Mouse (Mus musculus): ENCODE data around the gene Ppp4r1. TPM values are rescaled to one million over a fixed set of nuclear protein-coding genes. Genes with fewer than 3 reads are reported as not detected.

Ppp4r1 gene
- polyA plus RNA-seq, 1 experiment from 2014 or later: 9.4 TPM

DNA sequence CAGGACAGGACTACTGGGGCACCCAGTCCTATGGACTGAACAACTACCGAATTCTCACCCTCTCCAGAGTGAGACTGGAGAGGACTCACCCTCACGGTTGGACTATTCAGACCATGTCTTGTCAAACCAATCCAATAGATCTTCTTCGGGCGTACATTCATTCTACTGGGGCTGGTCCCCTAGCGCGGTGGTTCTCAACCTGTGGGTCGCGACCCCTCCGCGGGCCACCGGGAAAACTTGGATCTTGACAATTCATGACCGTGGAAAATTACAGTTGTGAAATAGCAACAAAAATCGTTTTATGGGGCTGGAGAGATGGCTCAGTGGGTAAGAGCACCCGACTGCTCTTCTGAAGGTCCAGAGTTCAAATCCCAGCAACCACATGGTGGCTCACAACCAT is 19.2 kb upstream of the Ppp4r1 start:
- 84% methylated on average over 14 of the region's 14 CpGs for WGBS (ENCODE audit: insufficient replicate concordance)
- H3K9me3 ChIP-seq (replicated peaks; ENCODE audit: control insufficient read depth, low read length): no peaks in the 10 kb centered on the region
- H3K27ac ChIP-seq (ENCODE audit: low read length): no peak overlapping the region
- ATAC-seq (ENCODE audit: low read depth): no peak
- no peak overlapping the region for H3K4me3 ChIP-seq (ENCODE audit: low read depth, low read length)
- H3K4me1 ChIP-seq (ENCODE audit: control insufficient read depth, low read depth, low read length): no peaks in the 10 kb centered on the region; the same call in 1 of the 2 replicates
- H3K36me3 ChIP-seq (ENCODE audit: control insufficient read depth, insufficient read depth): no peaks in the 10 kb centered on the region
- H3K4me2 ChIP-seq (ENCODE audit: low read depth, low read length): no peak overlapping the region
- no peak overlapping the region for H3K9ac ChIP-seq (ENCODE audit: low read depth, low read length)
- H3K27me3 ChIP-seq (ENCODE audit: control insufficient read depth, insufficient read depth, low read depth, low read length): no peaks in the 10 kb centered on the region

DNA sequence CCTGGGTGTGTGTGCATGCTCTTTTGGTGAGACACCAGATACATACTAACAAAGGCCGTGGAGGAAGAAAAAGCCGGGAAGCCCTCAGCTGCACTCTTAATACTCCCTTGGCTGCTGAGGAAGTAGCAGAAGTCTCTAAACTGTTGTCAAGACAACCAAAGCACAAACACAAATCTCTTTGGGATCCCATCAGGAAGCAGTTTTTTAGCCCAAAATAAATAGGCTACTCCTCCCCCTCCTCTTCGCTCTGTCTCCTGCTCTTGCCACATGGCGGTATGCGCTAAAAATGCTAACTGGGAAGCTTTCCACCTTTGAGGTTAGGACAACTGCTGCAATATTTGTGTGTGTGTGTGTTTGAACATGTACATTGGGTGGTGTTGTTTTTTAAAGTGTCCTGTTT is 13.9 kb upstream of the Ppp4r1 start:
- H3K27me3 ChIP-seq (ENCODE audit: control insufficient read depth, insufficient read depth, low read depth, low read length): peaks cover 29% of the 10 kb centered on the region
- H3K27ac ChIP-seq (ENCODE audit: low read length): no peak overlapping the region
- no peaks in the 10 kb centered on the region for H3K36me3 ChIP-seq (ENCODE audit: control insufficient read depth, insufficient read depth)
- no peak overlapping the region for H3K9ac ChIP-seq (ENCODE audit: low read depth, low read length)
- no peak overlapping the region for H3K4me3 ChIP-seq (ENCODE audit: low read depth, low read length)
- no peak for ATAC-seq (ENCODE audit: low read depth)
- H3K4me1 ChIP-seq (ENCODE audit: control insufficient read depth, low read depth, low read length): peaks cover 4% of the 10 kb centered on the region
- H3K4me2 ChIP-seq (ENCODE audit: low read depth, low read length): no peak overlapping the region
- no peaks in the 10 kb centered on the region for H3K9me3 ChIP-seq (replicated peaks; ENCODE audit: control insufficient read depth, low read length)
- 65% methylated on average over 5 of the region's 5 CpGs for WGBS (ENCODE audit: insufficient replicate concordance)

DNA sequence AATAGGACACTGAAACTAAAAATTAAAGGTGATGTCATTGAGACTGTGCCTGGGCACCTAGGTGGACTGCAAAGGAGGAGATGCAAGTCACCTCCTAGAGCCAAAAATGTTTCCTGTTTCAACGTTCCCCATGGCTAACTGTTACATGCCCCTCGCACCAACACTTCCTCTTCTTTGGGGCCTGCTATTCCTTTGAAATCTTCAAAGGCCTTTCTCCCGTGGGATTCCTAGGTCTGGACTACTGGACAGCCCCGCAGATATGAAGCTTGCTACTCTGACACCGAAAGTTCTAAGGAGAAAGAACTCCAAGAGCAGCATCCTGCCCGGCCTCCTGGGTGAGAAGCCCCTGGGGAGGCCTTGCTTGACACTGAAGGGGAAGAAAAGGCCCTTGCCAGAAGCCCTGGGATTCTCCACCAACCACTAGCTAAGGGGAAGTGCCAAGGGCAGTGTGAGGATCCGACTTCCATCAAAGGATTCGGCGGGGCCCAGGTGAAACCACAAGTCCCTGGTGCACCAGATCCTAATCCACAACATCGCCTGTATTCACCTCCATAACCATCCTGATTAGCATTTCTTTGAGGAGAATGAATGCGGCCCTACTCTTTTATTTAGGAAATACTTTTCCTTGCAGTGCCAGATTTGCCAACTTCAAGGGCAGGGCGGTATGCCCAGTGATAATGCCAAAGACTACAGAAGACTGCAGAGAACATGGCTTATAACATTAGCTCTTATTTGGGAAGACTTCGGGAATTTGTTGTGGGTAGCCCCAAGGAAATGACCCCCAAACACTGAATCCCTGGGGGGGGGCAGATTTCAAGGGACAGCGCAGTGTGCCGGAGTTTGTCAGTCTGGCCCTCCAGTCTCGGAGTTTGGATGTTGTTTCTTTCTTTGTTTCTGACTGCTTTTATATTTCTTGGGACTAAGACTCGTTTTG is 11.1 kb upstream of the Ppp4r1 start:
- no peak overlapping the region; the same call in 1 of the 2 replicates for H3K9ac ChIP-seq (ENCODE audit: low read depth, low read length)
- H3K36me3 ChIP-seq (ENCODE audit: control insufficient read depth, insufficient read depth): no peaks in the 10 kb centered on the region
- 20% methylated on average over 17 of the region's 17 CpGs for WGBS (ENCODE audit: insufficient replicate concordance)
- no peaks in the 10 kb centered on the region for H3K9me3 ChIP-seq (replicated peaks; ENCODE audit: control insufficient read depth, low read length)
- H3K4me1 ChIP-seq (ENCODE audit: control insufficient read depth, low read depth, low read length): peaks cover 4% of the 10 kb centered on the region
- no peak overlapping the region for H3K27ac ChIP-seq (ENCODE audit: low read length)
- peak overlapping the region; percentile 64 for H3K4me3 ChIP-seq (ENCODE audit: low read depth, low read length)
- peaks cover 29% of the 10 kb centered on the region for H3K27me3 ChIP-seq (ENCODE audit: control insufficient read depth, insufficient read depth, low read depth, low read length)
- no peak for ATAC-seq (ENCODE audit: low read depth)
- peak overlapping the region; percentile 75 for H3K4me2 ChIP-seq (ENCODE audit: low read depth, low read length)

DNA sequence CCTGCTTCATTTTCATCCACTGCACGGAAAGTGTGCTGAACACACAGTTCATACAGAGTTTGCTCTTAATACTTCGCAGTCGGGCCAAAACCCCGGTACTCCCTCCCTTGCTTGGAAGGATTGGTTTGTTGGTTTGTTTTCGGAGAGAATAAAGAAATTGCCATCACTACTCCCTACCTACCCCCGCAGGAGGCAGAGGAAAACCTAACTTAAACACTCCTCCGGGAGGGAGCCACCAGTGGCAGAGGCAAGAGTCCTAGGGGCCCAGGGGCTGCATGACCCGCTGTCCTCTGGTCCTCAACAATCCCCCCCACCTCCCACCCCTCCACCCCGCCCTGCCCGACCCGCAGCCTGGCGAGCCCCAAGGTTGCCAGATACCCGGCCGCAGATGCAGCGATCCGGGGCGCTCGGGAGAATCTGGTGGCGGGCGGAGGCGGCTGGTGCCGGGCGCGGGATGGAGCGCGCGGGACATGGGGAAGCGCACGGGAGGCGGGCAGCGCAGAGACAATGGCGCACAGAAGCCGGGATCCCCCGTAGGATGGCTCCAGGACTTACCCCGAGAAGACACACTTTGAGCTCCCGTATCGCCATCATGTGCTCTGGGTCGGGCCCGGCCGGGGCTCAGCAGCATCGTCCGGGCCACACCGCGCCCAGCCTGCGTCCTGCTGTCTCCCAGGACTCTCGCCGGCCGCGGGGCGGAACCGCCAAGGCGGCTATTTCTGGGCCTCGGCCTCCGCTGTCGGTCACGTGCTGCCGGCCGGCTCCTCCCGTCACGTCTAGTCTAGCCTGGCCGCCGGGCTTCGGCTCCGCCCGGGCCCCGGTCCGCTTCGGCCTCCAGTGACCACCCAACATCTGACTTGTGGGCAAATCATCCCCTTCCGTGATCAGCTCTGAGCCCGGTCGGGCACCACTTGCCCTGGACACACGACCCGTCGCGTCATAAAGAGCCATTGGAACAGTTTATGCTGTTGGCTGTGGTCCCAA is 10.1 kb upstream of the Ppp4r1 start, which contains the start of gene Rab31:
TSS of gene Rab31 (minus strand) at position 802 of the 984 bp plus-strand sequence.
- Histone ChIP-seq H3K36me3 (ENCODE audit: control insufficient read depth, insufficient read depth) (no peaks in the 10 kb centered on the region), H3K9ac (ENCODE audit: low read depth, low read length) (peak within 1 kb of the TSS; percentile 59), H3K27me3 (ENCODE audit: control insufficient read depth, insufficient read depth, low read depth, low read length) (peaks cover 29% of the 10 kb centered on the region), H3K4me2 (ENCODE audit: low read depth, low read length) (peak within 1 kb of the TSS; percentile 75), H3K4me1 (ENCODE audit: control insufficient read depth, low read depth, low read length) (peaks cover 4% of the 10 kb centered on the region), H3K9me3 (replicated peaks; ENCODE audit: control insufficient read depth, low read length) (no peaks in the 10 kb centered on the region), H3K27ac (ENCODE audit: low read length) (no peak within 1 kb of the TSS), H3K4me3 (ENCODE audit: low read depth, low read length) (peak within 1 kb of the TSS; percentile 64)
- under 1% methylated on average over 75 of the region's 75 CpGs for WGBS (ENCODE audit: insufficient replicate concordance)
- ATAC-seq (ENCODE audit: low read depth): peak; percentile 64

DNA sequence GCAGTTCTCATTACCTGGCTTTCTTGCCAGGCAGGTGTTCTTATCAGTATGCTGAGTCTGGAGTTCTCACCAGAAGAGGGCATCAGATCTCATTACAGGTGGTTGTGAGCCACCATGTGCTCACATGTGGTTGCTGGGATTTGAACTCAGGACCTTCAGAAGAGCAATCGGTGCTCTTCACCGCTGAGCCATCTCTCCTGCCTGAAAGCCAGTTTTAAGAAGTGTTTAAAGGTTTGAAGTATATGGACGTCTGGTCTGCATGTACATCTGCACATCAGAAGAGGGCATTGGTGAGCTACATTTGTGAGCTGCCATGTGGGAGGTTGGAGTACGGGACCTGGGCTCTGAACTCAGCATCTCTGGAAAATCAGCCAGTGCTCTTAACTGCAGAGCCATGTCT is 8.8 kb upstream of the Ppp4r1 start:
- Histone ChIP-seq H3K9me3 (replicated peaks; ENCODE audit: control insufficient read depth, low read length) (no peaks in the 10 kb centered on the region), H3K27me3 (ENCODE audit: control insufficient read depth, insufficient read depth, low read depth, low read length) (peaks cover 29% of the 10 kb centered on the region), H3K36me3 (ENCODE audit: control insufficient read depth, insufficient read depth) (no peaks in the 10 kb centered on the region), H3K4me1 (ENCODE audit: control insufficient read depth, low read depth, low read length) (peaks cover 4% of the 10 kb centered on the region), H3K27ac (ENCODE audit: low read length) (no peak overlapping the region), H3K4me2 (ENCODE audit: low read depth, low read length) (no peak overlapping the region), H3K9ac (ENCODE audit: low read depth, low read length) (no peak overlapping the region), H3K4me3 (ENCODE audit: low read depth, low read length) (no peak overlapping the region)
- ATAC-seq (ENCODE audit: low read depth): no peak
- WGBS (ENCODE audit: insufficient replicate concordance): 58% methylated on average over 4 of the region's 4 CpGs

DNA sequence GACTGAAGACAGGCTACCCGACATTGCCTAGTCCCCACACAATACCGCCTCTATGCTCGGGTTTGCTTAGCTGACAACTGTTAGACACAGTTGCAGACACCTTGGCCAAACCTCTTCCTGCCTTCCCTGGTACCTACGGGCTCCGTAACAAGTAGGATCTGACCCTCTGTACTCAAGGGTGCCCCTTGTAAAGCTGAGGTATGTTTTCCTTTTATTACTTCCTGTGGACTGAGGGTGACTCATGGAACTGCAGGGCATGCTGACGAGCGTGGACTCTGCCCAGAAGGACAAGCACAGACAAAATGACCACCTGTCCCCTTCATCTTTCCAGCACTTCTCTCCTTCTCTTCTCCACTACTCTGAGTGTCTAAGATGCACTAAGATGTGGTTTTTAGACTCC is 7.9 kb upstream of the Ppp4r1 start:
- ATAC-seq (ENCODE audit: low read depth): no peak
- H3K4me1 ChIP-seq (ENCODE audit: control insufficient read depth, low read depth, low read length): peaks cover 4% of the 10 kb centered on the region
- H3K4me2 ChIP-seq (ENCODE audit: low read depth, low read length): no peak overlapping the region
- H3K27me3 ChIP-seq (ENCODE audit: control insufficient read depth, insufficient read depth, low read depth, low read length): peaks cover 29% of the 10 kb centered on the region
- H3K4me3 ChIP-seq (ENCODE audit: low read depth, low read length): no peak overlapping the region
- H3K36me3 ChIP-seq (ENCODE audit: control insufficient read depth, insufficient read depth): no peaks in the 10 kb centered on the region
- 36% methylated on average over 7 of the region's 7 CpGs for WGBS (ENCODE audit: insufficient replicate concordance)
- no peak overlapping the region for H3K27ac ChIP-seq (ENCODE audit: low read length)
- H3K9me3 ChIP-seq (replicated peaks; ENCODE audit: control insufficient read depth, low read length): no peaks in the 10 kb centered on the region
- H3K9ac ChIP-seq (ENCODE audit: low read depth, low read length): no peak overlapping the region

DNA sequence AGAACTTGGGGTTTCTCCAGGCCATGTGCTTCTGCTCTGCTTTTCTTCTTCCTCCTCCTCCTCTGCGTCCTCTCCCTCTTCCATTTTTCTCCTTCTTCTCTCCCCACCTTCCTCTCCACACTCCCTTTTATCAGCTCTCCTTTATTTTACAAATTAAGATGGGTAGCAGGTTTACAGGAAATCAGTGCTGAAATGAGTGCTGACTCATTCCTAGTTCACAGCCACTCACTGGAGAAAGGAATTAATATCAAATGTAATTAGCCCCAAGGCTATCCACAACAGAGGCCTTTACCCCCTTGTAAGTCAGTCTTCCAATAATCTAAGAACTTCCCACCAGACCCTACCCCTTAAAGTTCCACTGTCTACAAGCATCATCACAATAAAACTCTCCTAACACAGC is 6.1 kb upstream of the Ppp4r1 start:
- Histone ChIP-seq H3K27me3 (ENCODE audit: control insufficient read depth, insufficient read depth, low read depth, low read length) (peaks cover 21% of the 10 kb centered on the region), H3K4me1 (ENCODE audit: control insufficient read depth, low read depth, low read length) (peaks cover 4% of the 10 kb centered on the region), H3K9ac (ENCODE audit: low read depth, low read length) (no peak overlapping the region), H3K4me2 (ENCODE audit: low read depth, low read length) (no peak overlapping the region), H3K9me3 (replicated peaks; ENCODE audit: control insufficient read depth, low read length) (no peaks in the 10 kb centered on the region), H3K4me3 (ENCODE audit: low read depth, low read length) (no peak overlapping the region), H3K27ac (ENCODE audit: low read length) (no peak overlapping the region), H3K36me3 (ENCODE audit: control insufficient read depth, insufficient read depth) (no peaks in the 10 kb centered on the region)
- no peak for ATAC-seq (ENCODE audit: low read depth)
- WGBS (ENCODE audit: insufficient replicate concordance): 62% methylated on average over 1 of the region's 1 CpGs

DNA sequence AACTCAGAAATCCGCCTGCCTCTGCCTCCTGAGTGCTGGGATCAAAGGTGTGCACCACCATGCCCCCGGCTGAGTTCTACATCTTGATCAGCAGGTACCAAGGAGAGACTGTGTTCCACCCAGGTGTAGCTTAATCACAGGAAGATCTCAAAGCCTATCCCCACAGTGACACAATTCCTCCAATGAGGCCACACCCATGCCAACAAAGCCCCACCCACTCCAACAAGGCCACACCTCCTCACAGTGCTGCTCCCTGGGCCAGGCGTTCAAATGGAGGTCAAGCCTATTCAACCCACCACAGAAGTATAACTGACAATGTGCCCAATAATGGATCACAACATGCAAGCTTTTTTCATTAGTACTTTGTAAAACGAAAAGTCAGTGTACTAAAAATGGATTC is 4.9 kb upstream of the Ppp4r1 start:
- Histone ChIP-seq H3K4me2 (ENCODE audit: low read depth, low read length) (no peak overlapping the region), H3K36me3 (ENCODE audit: control insufficient read depth, insufficient read depth) (no peaks in the 10 kb centered on the region), H3K4me3 (ENCODE audit: low read depth, low read length) (no peak overlapping the region), H3K9ac (ENCODE audit: low read depth, low read length) (no peak overlapping the region), H3K9me3 (replicated peaks; ENCODE audit: control insufficient read depth, low read length) (no peaks in the 10 kb centered on the region), H3K27me3 (ENCODE audit: control insufficient read depth, insufficient read depth, low read depth, low read length) (peaks cover 18% of the 10 kb centered on the region), H3K4me1 (ENCODE audit: control insufficient read depth, low read depth, low read length) (peaks cover 4% of the 10 kb centered on the region), H3K27ac (ENCODE audit: low read length) (no peak overlapping the region)
- 68% methylated on average over 4 of the region's 4 CpGs for WGBS (ENCODE audit: insufficient replicate concordance)
- ATAC-seq (ENCODE audit: low read depth): no peak
